Mouse (Mus musculus) embryonic facial prominence, embryonic 13.5 days (tissue): Measurements from ENCODE around the gene Atp6v1g2. TPM values are rescaled to one million over a fixed set of nuclear protein-coding genes. Genes with fewer than 3 reads are reported as not detected.
A peak's percentile ranks its signal among the peaks of the same experiment; 100 is the strongest.

Experiments
- ATAC-seq: fragments of 200-750 bp; cut with Nextera tagmentation; 2 replicates; pipeline ENCODE4 v1.8.0; 2017; ENCODE audit warnings: low read depth; ENCODE audit not compliant: insufficient number of reproducible peaks, insufficient read depth, low FRiP score, low TSS enrichment
- H3K27ac ChIP-seq: fragments of 300-500 bp; sonication (generic); 2 replicates; pipeline ENCODE4 v1.5.1; 2015; ENCODE audit warnings: moderate library complexity, mild to moderate bottlenecking, inconsistent platforms
- H3K27me3 ChIP-seq: fragments of 300-500 bp; sonication (generic); 2 replicates; pipeline ENCODE4 v1.6.1; 2015; ENCODE audit warnings: mild to moderate bottlenecking, inconsistent platforms
- H3K36me3 ChIP-seq: fragments of 300-500 bp; sonication (generic); 2 replicates; pipeline ENCODE4 v1.6.1; 2015; ENCODE audit warnings: mild to moderate bottlenecking, inconsistent platforms
- H3K4me1 ChIP-seq: fragments of 300-500 bp; sonication (generic); 2 replicates; pipeline ENCODE4 v1.6.1; 2015; ENCODE audit warnings: inconsistent platforms
- H3K4me2 ChIP-seq: fragments of 300-500 bp; sonication (generic); 2 replicates; pipeline ENCODE4 v1.6.1; 2015; ENCODE audit warnings: moderate library complexity, mild to moderate bottlenecking, inconsistent platforms
- H3K4me3 ChIP-seq: fragments of 300-500 bp; sonication (generic); 2 replicates; pipeline ENCODE4 v1.5.1; 2015; ENCODE audit warnings: mild to moderate bottlenecking, inconsistent platforms
- H3K9ac ChIP-seq: fragments of 300-500 bp; sonication (generic); 2 replicates; pipeline ENCODE4 v1.6.1; 2015; ENCODE audit warnings: mild to moderate bottlenecking, inconsistent platforms
- H3K9me3 ChIP-seq: fragments of 300-500 bp; sonication (generic); 2 replicates; pipeline ENCODE4 v1.6.1; 2016; ENCODE audit warnings: inconsistent platforms
- WGBS: fragments of 180-500 bp; shearing (Covaris S2); methylation state at CpG from one replicate; pipeline ENCODE4 v1.1.7; 2015; ENCODE audit warnings: mixed read lengths; 5-methylcytosine and 5-hydroxymethylcytosine counted together
- polyA plus RNA-seq: library from polyadenylated mRNA; unstranded; fragments of >200 nt; fragmentation: Nextera tagmentation; extraction: Ambion mirVana; gene quantifications from 2 replicates; pipeline ENCODE4 v1.2.1, GENCODE M21; 2015

Gene Atp6v1g2
- polyA plus RNA-seq, 1 experiment from 2014 or later: 3.9 TPM

- WGBS: 79% methylated on average over 4 of the region's 4 CpGs
Measured at GRCm38 (mm10) chr17:35259621-35260020, 26.2 kb downstream of the Atp6v1g2 start.

GRCm38 (mm10) chr17:35261651-35262050 is 28.2 kb downstream of the Atp6v1g2 start:
- Histone ChIP-seq H3K27ac (no peak overlapping the region), H3K9me3 (no peaks in the 10 kb centered on the region), H3K9ac (no peak overlapping the region), H3K36me3 (no peaks in the 10 kb centered on the region), H3K4me3 (no peak overlapping the region), H3K4me2 (no peak overlapping the region), H3K27me3 (peaks cover 72% of the 10 kb centered on the region), H3K4me1 (peaks cover 9% of the 10 kb centered on the region; the same call in 1 of the 2 replicates)
- no peak for ATAC-seq
- 63% methylated on average over 13 of the region's 13 CpGs for WGBS

More at GRCm38 (mm10) chr17:35259621-35260020, 26.2 kb downstream of the Atp6v1g2 start:
- Histone ChIP-seq H3K4me1 (peaks cover 9% of the 10 kb centered on the region; the same call in 1 of the 2 replicates), H3K27me3 (peaks cover 53% of the 10 kb centered on the region), H3K9me3 (no peaks in the 10 kb centered on the region), H3K27ac (no peak overlapping the region), H3K36me3 (no peaks in the 10 kb centered on the region), H3K9ac (no peak overlapping the region), H3K4me2 (no peak overlapping the region), H3K4me3 (no peak overlapping the region)
- no peak for ATAC-seq

GRCm38 (mm10) chr17:35262664-35263522 is 29.4 kb downstream of the Atp6v1g2 start, which contains the start of gene H2-D1:
TSS of gene H2-D1 (plus strand) at chr17:35262730.
- ATAC-seq: peak; percentile 80
- peak within 1 kb of the TSS; percentile 71 for H3K9ac ChIP-seq
- H3K36me3 ChIP-seq: no peaks in the 10 kb centered on the region
- WGBS: under 1% methylated on average over 69 of the region's 73 CpGs
- no peaks in the 10 kb centered on the region for H3K9me3 ChIP-seq
- no peak within 1 kb of the TSS for H3K27ac ChIP-seq
- H3K27me3 ChIP-seq: peaks cover 80% of the 10 kb centered on the region
- peak within 1 kb of the TSS; percentile 60 for H3K4me3 ChIP-seq
- peaks cover 9% of the 10 kb centered on the region; the same call in 1 of the 2 replicates for H3K4me1 ChIP-seq
- H3K4me2 ChIP-seq: peak within 1 kb of the TSS; percentile 99

- H3K4me2 ChIP-seq: peak overlapping the region; percentile 99
- WGBS: 2% methylated on average over 31 of the region's 31 CpGs
- no peak overlapping the region for H3K27ac ChIP-seq
- peaks cover 9% of the 10 kb centered on the region; the same call in 1 of the 2 replicates for H3K4me1 ChIP-seq
- H3K9ac ChIP-seq: peak overlapping the region; percentile 71
- H3K4me3 ChIP-seq: peak overlapping the region; percentile 60
- peak; percentile 27; the same call in 1 of the 2 replicates for ATAC-seq
- H3K36me3 ChIP-seq: no peaks in the 10 kb centered on the region
- H3K27me3 ChIP-seq: peaks cover 80% of the 10 kb centered on the region
- no peaks in the 10 kb centered on the region for H3K9me3 ChIP-seq
Measured at GRCm38 (mm10) chr17:35263523-35263883, 30.0 kb downstream of the Atp6v1g2 start.

- Histone ChIP-seq H3K27me3 (peaks cover 47% of the 10 kb centered on the region), H3K9me3 (no peaks in the 10 kb centered on the region), H3K4me2 (no peak overlapping the region), H3K4me1 (peaks cover 9% of the 10 kb centered on the region; the same call in 1 of the 2 replicates), H3K9ac (no peak overlapping the region), H3K4me3 (no peak overlapping the region), H3K27ac (no peak overlapping the region), H3K36me3 (no peaks in the 10 kb centered on the region)
- 70% methylated on average over 1 of the region's 1 CpGs for WGBS
- no peak for ATAC-seq
Measured at GRCm38 (mm10) chr17:35267399-35268086, 34.1 kb downstream of the Atp6v1g2 start.

GRCm38 (mm10) chr17:35269653-35270347 is 36.3 kb downstream of the Atp6v1g2 start:
- no peak for ATAC-seq
- Histone ChIP-seq H3K4me2 (no peak overlapping the region), H3K4me1 (no peaks in the 10 kb centered on the region), H3K9me3 (no peaks in the 10 kb centered on the region), H3K27ac (no peak overlapping the region), H3K36me3 (no peaks in the 10 kb centered on the region), H3K4me3 (no peak overlapping the region), H3K9ac (no peak overlapping the region), H3K27me3 (peaks cover 25% of the 10 kb centered on the region)
- 29% methylated on average over 3 of the region's 3 CpGs for WGBS

GRCm38 (mm10) chr17:35272249-35272648 is 38.8 kb downstream of the Atp6v1g2 start:
- no peaks in the 10 kb centered on the region for H3K36me3 ChIP-seq
- peaks cover 23% of the 10 kb centered on the region for H3K27me3 ChIP-seq
- no peak overlapping the region for H3K9ac ChIP-seq
- no peak overlapping the region for H3K4me2 ChIP-seq
- 67% methylated on average over 3 of the region's 3 CpGs for WGBS
- no peak for ATAC-seq
- no peaks in the 10 kb centered on the region for H3K9me3 ChIP-seq
- no peaks in the 10 kb centered on the region for H3K4me1 ChIP-seq
- no peak overlapping the region for H3K27ac ChIP-seq
- no peak overlapping the region for H3K4me3 ChIP-seq

- Histone ChIP-seq H3K4me1 (no peaks in the 10 kb centered on the region), H3K4me3 (no peak overlapping the region), H3K9me3 (no peaks in the 10 kb centered on the region), H3K27ac (no peak overlapping the region), H3K27me3 (peaks cover 20% of the 10 kb centered on the region), H3K36me3 (no peaks in the 10 kb centered on the region), H3K9ac (no peak overlapping the region), H3K4me2 (no peak overlapping the region)
- 6% methylated on average over 11 of the region's 11 CpGs for WGBS
- ATAC-seq: no peak
Measured at GRCm38 (mm10) chr17:35274770-35275169, 41.3 kb downstream of the Atp6v1g2 start.

- no peak overlapping the region for H3K9ac ChIP-seq
- peaks cover 20% of the 10 kb centered on the region for H3K27me3 ChIP-seq
- H3K4me2 ChIP-seq: no peak overlapping the region
- H3K27ac ChIP-seq: no peak overlapping the region
- no peaks in the 10 kb centered on the region for H3K36me3 ChIP-seq
- H3K4me1 ChIP-seq: no peaks in the 10 kb centered on the region
- no peak overlapping the region for H3K4me3 ChIP-seq
- H3K9me3 ChIP-seq: no peaks in the 10 kb centered on the region
- no peak for ATAC-seq
- 28% methylated on average over 13 of the region's 13 CpGs for WGBS
Measured at GRCm38 (mm10) chr17:35276304-35276864, 42.9 kb downstream of the Atp6v1g2 start.

- Histone ChIP-seq H3K4me1 (no peaks in the 10 kb centered on the region), H3K36me3 (no peaks in the 10 kb centered on the region), H3K9me3 (no peaks in the 10 kb centered on the region), H3K27ac (no peak overlapping the region), H3K4me2 (no peak overlapping the region), H3K9ac (no peak overlapping the region), H3K27me3 (peaks cover 20% of the 10 kb centered on the region), H3K4me3 (no peak overlapping the region)
- no peak for ATAC-seq
- WGBS: 84% methylated on average over 8 of the region's 8 CpGs
Measured at GRCm38 (mm10) chr17:35278049-35278448, 44.6 kb downstream of the Atp6v1g2 start.
